Mouse (Mus musculus): ENCODE data around the gene Gm7271. TPM values are rescaled to one million over a fixed set of nuclear protein-coding genes. Genes with fewer than 3 reads are reported as not detected.

Gm7271 gene
- not detected in 2 replicates for total RNA-seq (2017)

DNA sequence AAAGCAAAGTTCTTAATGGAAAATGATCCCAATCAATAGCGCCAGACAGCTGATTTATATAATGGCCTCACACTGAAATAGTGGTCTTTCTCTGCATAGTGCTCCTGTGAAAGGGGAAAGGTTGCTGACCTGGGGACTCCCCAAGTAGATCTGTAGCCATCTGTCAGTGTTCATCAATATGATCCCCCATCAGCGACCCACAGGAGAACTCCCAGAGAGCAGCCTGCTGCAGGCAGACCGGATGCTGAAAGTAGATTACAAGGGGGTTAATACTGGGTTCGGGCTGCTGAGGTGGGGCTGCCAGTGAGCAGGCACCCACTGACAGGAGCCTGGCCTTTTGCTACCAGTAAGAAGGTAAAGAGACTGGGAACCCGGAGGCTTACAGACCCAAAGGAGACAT is at the start of gene Gm7271:
Gene Gm7271, plus strand, starts transcription at position 230 of the 400 bp plus-strand sequence.
- no peak for ATAC-seq (replicated peaks; ENCODE audit: low read depth, poor library complexity, severe bottlenecking)

DNA sequence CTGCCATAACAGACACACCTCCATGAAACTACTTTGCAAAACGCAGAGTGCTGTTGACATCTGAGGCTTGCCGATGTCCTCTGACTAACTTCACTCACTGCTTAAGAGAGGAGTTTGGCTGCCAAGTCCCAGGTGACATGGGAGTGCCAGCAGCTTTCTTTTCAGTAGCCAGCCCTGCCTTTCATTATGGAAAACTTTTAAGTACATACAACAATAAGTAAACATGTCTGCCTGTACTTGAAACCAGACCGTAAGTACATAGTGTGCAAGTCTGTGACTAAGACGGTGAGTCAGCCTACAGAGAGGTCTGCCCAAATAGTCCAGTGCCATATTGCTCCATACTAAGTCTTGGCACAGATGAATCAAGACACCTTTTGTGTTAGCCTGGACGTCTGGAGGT is 46.7 kb upstream of the Gm7271 start:
- no peak for ATAC-seq (replicated peaks; ENCODE audit: low read depth, poor library complexity, severe bottlenecking)

- ATAC-seq (replicated peaks; ENCODE audit: low read depth, poor library complexity, severe bottlenecking), result no peak
These were observed 46.1 kb upstream of the Gm7271 start for GRCm38 (mm10) chr5:76437696-76438095.

DNA sequence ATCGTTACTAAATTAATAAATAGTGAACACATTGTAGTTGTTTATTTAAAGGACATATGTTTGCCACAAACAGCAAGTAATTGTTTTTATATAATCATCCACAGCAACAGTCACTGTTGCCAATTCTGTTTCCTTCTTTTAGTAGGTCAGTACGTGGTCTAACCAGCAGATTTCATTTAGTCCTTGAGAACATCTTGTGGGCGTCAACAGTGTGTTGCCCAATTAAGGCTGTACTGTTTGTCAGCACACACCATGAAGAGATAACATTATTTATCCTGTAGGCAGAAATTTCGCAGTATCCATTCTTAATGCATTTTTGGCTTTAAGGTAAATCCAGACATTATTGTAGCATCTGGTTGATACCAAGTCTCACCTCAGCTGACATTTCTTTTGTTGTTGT is 42.4 kb upstream of the Gm7271 start:
- no peak for ATAC-seq (replicated peaks; ENCODE audit: low read depth, poor library complexity, severe bottlenecking)

DNA sequence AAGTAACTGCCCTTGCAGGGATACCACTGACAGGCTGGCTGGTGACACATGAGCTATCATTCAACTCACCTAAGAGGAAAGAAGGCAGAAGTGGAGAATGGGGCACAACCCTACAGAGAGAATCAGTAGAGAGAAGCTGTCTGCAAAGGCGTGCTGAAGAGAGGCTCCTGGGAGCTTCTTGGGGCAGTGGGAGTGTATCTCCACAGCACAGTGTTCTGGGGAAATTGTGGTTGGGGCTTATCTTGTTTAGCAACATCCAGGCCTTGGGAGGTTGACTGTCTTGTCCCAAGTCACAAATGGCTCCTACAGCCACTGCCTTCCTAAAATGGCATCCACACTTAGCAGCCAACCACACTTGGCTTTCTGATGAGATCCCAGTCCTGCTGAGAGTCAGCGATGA is 8.9 kb upstream of the Gm7271 start:
- ATAC-seq (replicated peaks; ENCODE audit: low read depth, poor library complexity, severe bottlenecking), result peak; percentile 96

GRCm38 (mm10) chr5:76476873-76477272 is 7.0 kb upstream of the Gm7271 start:
- ATAC-seq (replicated peaks; ENCODE audit: low read depth, poor library complexity, severe bottlenecking), result no peak

- ATAC-seq (replicated peaks; ENCODE audit: low read depth, poor library complexity, severe bottlenecking), result no peak
These were observed 6.1 kb upstream of the Gm7271 start for GRCm38 (mm10) chr5:76477764-76478163.

GRCm38 (mm10) chr5:76495126-76495525 is 11.3 kb downstream of the Gm7271 start:
- no peak for ATAC-seq (replicated peaks; ENCODE audit: low read depth, poor library complexity, severe bottlenecking)

GRCm38 (mm10) chr5:76522446-76522845 is 38.6 kb downstream of the Gm7271 start:
- peak; percentile 66 for ATAC-seq (replicated peaks; ENCODE audit: low read depth, poor library complexity, severe bottlenecking)

- ATAC-seq (replicated peaks; ENCODE audit: low read depth, poor library complexity, severe bottlenecking), result no peak
These were observed 40.8 kb downstream of the Gm7271 start for GRCm38 (mm10) chr5:76524623-76525022.

DNA sequence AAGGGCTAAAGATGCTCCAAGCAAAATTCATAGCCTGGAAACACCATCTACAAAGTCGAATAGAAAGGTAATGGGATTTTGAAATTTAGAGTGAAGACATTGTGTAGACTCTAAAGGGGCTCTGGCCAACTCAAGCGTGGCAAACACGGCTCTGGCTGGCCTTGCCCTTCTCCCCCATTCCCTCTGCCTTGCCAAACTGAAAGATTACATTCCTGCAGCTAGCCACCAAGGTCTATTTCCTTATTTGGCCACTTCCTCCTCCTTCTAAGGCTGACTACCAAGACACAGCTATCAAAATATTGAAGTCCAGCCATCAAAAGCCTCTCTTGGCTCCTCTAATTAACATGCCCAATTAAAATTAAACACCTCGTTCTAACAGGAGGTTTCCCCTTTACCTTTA is 41.2 kb downstream of the Gm7271 start:
- no peak for ATAC-seq (replicated peaks; ENCODE audit: low read depth, poor library complexity, severe bottlenecking)

DNA sequence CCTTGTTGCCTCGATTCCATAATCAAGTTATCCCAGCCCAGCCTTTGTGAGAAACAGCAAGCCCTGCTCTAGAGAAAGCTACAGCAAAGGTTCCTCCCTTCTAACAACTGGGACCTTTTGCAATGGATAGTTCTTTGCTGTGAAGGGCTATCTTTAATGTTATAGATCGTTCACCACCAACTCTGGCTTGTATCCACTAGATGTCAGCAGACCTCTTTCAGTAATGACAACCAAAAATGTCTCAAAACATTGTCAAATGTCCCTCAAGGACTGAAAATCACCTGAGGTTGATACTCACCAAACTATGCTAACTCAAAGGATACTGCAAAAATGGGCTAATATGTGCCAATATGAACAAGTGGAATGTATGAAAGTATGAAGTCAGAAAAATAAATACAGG is 42.0 kb downstream of the Gm7271 start:
- ATAC-seq (replicated peaks; ENCODE audit: low read depth, poor library complexity, severe bottlenecking), result no peak

DNA sequence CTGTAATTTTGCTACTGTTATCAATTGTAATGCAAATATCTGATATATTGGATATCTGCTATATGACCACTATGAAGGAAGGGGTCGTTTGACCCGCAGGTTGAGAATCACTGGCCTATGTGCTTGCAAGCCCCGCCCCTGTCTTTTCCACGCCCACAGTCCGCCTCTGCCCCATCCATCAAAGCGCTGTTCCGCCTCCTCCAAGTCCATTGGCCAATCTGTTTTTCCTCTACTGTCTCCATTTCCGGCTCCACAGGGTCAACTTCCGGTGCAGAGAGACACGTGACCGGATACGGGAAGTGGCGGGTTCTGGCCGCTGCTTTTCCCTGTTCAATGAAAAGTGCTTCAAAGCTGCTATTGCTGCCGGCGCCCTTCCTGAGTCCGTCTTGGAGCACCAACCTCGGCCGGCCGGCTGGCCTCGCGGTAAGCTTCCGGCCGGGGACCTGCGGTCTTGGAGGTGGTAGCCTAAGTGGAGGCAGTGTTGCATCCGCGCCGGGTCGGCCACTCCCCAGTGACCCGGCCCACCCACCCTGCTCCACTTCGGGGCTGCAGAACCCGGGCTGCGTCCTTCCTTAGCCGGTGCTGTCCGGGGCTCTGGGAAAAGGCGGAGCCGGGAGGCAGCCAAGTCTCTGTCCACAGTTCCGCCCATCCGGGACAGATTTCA is 45.3 kb downstream of the Gm7271 start, which contains the start of gene Exoc1:
Gene Exoc1, plus strand, starts transcription at position 272 of the 664 bp plus-strand sequence.
- peak; percentile 97 for ATAC-seq (replicated peaks; ENCODE audit: low read depth, poor library complexity, severe bottlenecking)

GRCm38 (mm10) chr5:76529704-76530066 is 45.8 kb downstream of the Gm7271 start:
- no peak for ATAC-seq (replicated peaks; ENCODE audit: low read depth, poor library complexity, severe bottlenecking)

GRCm38 (mm10) chr5:76533186-76533585 is 49.3 kb downstream of the Gm7271 start:
- ATAC-seq (replicated peaks; ENCODE audit: low read depth, poor library complexity, severe bottlenecking), result no peak

- no peak for ATAC-seq (replicated peaks; ENCODE audit: low read depth, poor library complexity, severe bottlenecking)
These were observed 52.4 kb downstream of the Gm7271 start for GRCm38 (mm10) chr5:76536231-76536630.

DNA sequence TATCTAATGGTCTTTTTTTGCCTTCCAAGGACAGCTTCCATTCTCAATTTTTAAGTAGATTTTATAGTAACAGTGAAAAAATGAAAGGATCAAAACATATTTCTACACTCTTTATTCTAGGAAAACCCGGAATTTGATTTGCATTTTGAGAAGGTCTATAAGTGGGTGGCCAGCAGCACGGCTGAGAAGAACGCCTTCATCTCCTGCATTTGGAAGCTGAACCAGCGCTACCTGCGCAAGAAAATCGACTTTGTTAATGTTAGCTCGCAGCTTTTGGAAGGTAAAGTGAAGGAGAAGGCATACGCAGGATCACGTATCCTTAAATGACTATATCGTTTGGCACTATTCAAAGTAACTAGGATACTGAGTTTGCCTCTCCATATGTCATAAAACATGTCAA is 53.7 kb downstream of the Gm7271 start:
- ATAC-seq (replicated peaks; ENCODE audit: low read depth, poor library complexity, severe bottlenecking), result no peak

DNA sequence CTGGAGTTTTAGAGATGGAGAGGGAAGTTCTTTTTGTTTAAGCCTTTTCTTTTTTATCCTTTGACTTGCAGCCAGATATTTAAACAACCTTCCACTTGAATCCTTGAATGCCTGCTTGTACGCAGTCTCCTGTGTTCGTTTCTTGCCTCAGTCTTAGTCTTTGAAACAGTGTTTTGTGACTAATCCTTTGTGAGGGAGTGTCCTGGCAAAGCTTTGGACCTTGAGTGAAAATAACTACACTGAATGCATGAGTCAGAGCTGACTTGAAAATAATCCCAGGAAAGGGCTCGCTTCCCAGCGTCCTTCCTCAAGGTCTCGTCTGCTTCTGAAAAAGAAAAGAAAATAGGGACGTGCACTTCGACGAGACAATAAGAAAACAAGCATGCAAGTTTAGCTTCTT is 56.3 kb downstream of the Gm7271 start:
- no peak for ATAC-seq (replicated peaks; ENCODE audit: low read depth, poor library complexity, severe bottlenecking)

- ATAC-seq (replicated peaks; ENCODE audit: low read depth, poor library complexity, severe bottlenecking), result 0 out of 2 replicates have a peak, but pooled peaks have one; percentile 42
These were observed 57.0 kb downstream of the Gm7271 start for GRCm38 (mm10) chr5:76540842-76541241.

DNA sequence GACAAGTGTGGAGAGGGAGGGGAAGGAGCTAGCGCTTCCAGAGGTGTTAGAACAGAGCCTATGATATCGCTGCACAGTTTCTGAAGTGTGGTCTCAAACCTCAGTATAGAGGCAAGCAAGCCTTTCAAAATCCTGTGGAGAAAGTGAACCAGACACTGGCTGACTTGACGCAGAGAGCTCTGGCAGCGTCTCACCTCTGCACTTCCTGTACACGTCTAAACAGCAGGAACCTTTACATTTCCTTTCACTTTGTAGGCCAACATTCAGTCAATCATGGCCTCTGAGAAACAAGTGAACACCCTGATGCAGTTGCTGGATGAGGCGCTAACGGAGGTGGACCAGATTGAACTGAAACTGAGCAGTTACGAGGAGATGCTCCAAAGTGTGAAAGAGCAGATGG is 59.4 kb downstream of the Gm7271 start:
- no peak for ATAC-seq (replicated peaks; ENCODE audit: low read depth, poor library complexity, severe bottlenecking)

GRCm38 (mm10) chr5:76550426-76550825 is 66.6 kb downstream of the Gm7271 start:
- no peak for ATAC-seq (replicated peaks; ENCODE audit: low read depth, poor library complexity, severe bottlenecking)

GRCm38 (mm10) chr5:76565321-76565720 is 81.5 kb downstream of the Gm7271 start:
- peak; percentile 100 for ATAC-seq (replicated peaks; ENCODE audit: low read depth, poor library complexity, severe bottlenecking)

Measured in common myeloid progenitor, adult 5-6 weeks (primary cell).